In genomic region chr3:88467116-88467824, GRCm38 (mm10) we compare ENCODE assay signal across 8 mouse cellular contexts. TPM values are rescaled to one million over a fixed set of nuclear protein-coding genes. Genes with fewer than 3 reads are reported as not detected.
DNase-seq lines count a peak whose midpoint lies in the region; ATAC-seq lines count a peak whose summit lies in the region.

No protein-coding gene starts in this region.

- H3K27me3 ChIP-seq in forebrain, embryonic 11.5 days (ENCODE audit: control insufficient read depth, insufficient read depth, low read length) = no peaks in the 10 kb centered on the region
- H3K27me3 ChIP-seq in liver, embryonic 15.5 days = peaks cover 11% of the 10 kb centered on the region; the same call in 1 of the 2 replicates
- no peaks in the 10 kb centered on the region for H3K27me3 ChIP-seq in neural tube, embryonic 11.5 days (ENCODE audit: control insufficient read depth, insufficient read depth, low read length)
- H3K27me3 ChIP-seq in stomach, embryonic 15.5 days (replicated peaks) = no peaks in the 10 kb centered on the region

- H3K4me3 ChIP-seq in forebrain, embryonic 11.5 days (ENCODE audit: low read depth, low read length) = no peak overlapping the region
- no peak overlapping the region for H3K4me3 ChIP-seq in liver, embryonic 15.5 days (replicated peaks)
- no peak overlapping the region for H3K4me3 ChIP-seq in neural tube, embryonic 11.5 days (ENCODE audit: low read depth, low read length)
- H3K4me3 ChIP-seq in stomach, embryonic 15.5 days (replicated peaks) = no peak overlapping the region

- H3K4me1 ChIP-seq in forebrain, embryonic 11.5 days (replicated peaks; ENCODE audit: control insufficient read depth, insufficient read depth, low read length) = no peaks in the 10 kb centered on the region
- H3K4me1 ChIP-seq in liver, embryonic 15.5 days (replicated peaks) = peaks cover 6% of the 10 kb centered on the region
- no peaks in the 10 kb centered on the region for H3K4me1 ChIP-seq in neural tube, embryonic 11.5 days (ENCODE audit: control insufficient read depth, insufficient read depth, low read length)
- 0 out of 2 replicates have a peak, but pooled peaks cover 2% of the 10 kb centered on the region for H3K4me1 ChIP-seq in stomach, embryonic 15.5 days

- intact Hi-C loops in heart, postnatal 10 days (cut with DNase I) = loop anchor here (1.0 to 5.0 kb wide), 3 partner anchors 27 to 59 kb away; partner anchors contain the start of gene Slc25a44

- no peak overlapping the region for H3K27ac ChIP-seq in forebrain, embryonic 11.5 days (ENCODE audit: low read depth, low read length)
- no peak overlapping the region for H3K27ac ChIP-seq in liver, embryonic 15.5 days (replicated peaks)
- H3K27ac ChIP-seq in neural tube, embryonic 11.5 days (ENCODE audit: low read depth, low read length) = no peak overlapping the region
- no peak overlapping the region for H3K27ac ChIP-seq in stomach, embryonic 15.5 days

- peak; percentile 79 for ATAC-seq in forebrain, embryonic 11.5 days (replicated peaks; ENCODE audit: low FRiP score)
- peak; percentile 55; the same call in 1 of the 2 replicates for ATAC-seq in liver, embryonic 15.5 days (ENCODE audit: insufficient read depth)
- ATAC-seq in neural tube, embryonic 11.5 days (ENCODE audit: insufficient read depth, low FRiP score, low TSS enrichment) = peak; percentile 55; the same call in 1 of the 2 replicates
- peak; percentile 75 for ATAC-seq in stomach, embryonic 15.5 days (ENCODE audit: insufficient read depth, low FRiP score, low read depth)

- H3K4me2 ChIP-seq in forebrain, embryonic 11.5 days (ENCODE audit: low read depth, low read length, severe bottlenecking) = no peak overlapping the region
- H3K4me2 ChIP-seq in liver, embryonic 15.5 days = no peak overlapping the region
- H3K4me2 ChIP-seq in neural tube, embryonic 11.5 days (ENCODE audit: low read depth) = no peak overlapping the region
- no peak overlapping the region for H3K4me2 ChIP-seq in stomach, embryonic 15.5 days

- no peak overlapping the region for H3K9ac ChIP-seq in forebrain, embryonic 11.5 days (ENCODE audit: low read length)
- no peak overlapping the region for H3K9ac ChIP-seq in liver, embryonic 15.5 days
- H3K9ac ChIP-seq in neural tube, embryonic 11.5 days (ENCODE audit: low read length) = no peak overlapping the region; the same call in 1 of the 2 replicates
- no peak overlapping the region for H3K9ac ChIP-seq in stomach, embryonic 15.5 days

- WGBS in forebrain, embryonic 11.5 days = 29% methylated on average over 16 of the region's 16 CpGs
- 26% methylated on average over 16 of the region's 16 CpGs for WGBS in liver, embryonic 15.5 days (ENCODE audit: insufficient replicate concordance)
- WGBS in neural tube, embryonic 11.5 days = 33% methylated on average over 16 of the region's 16 CpGs
- WGBS in stomach, embryonic 15.5 days = 27% methylated on average over 16 of the region's 16 CpGs

- H3K36me3 ChIP-seq in forebrain, embryonic 11.5 days (ENCODE audit: control insufficient read depth, insufficient read depth, low read length) = no peaks in the 10 kb centered on the region
- no peaks in the 10 kb centered on the region for H3K36me3 ChIP-seq in liver, embryonic 15.5 days (replicated peaks)
- H3K36me3 ChIP-seq in neural tube, embryonic 11.5 days (ENCODE audit: control insufficient read depth, insufficient read depth, low read length) = no peaks in the 10 kb centered on the region
- no peaks in the 10 kb centered on the region for H3K36me3 ChIP-seq in stomach, embryonic 15.5 days

- no peaks in the 10 kb centered on the region for H3K9me3 ChIP-seq in forebrain, embryonic 11.5 days (ENCODE audit: control insufficient read depth, low read length)
- no peaks in the 10 kb centered on the region for H3K9me3 ChIP-seq in liver, embryonic 15.5 days (replicated peaks)
- peaks cover 4% of the 10 kb centered on the region; the same call in 1 of the 2 replicates for H3K9me3 ChIP-seq in neural tube, embryonic 11.5 days (ENCODE audit: control insufficient read depth, low read length)
- H3K9me3 ChIP-seq in stomach, embryonic 15.5 days = no peaks in the 10 kb centered on the region

- peak; percentile 83 to 91 for DNase-seq in CD8-positive naive resting alpha-beta T cell, adult 2 months (ENCODE audit: low read depth in 2 of 2, low spot score in 2 of 2)
- peak; percentile 94 for DNase-seq in c-Kit-positive CD71-negative TER-119-negative erythroid progenitor cells, embryonic 14.5 days (ENCODE audit: low read depth)
- DNase-seq in forebrain, embryonic 11.5 days (ENCODE audit: low spot score) = peak; percentile 94
- peak; percentile 91 to 96 for DNase-seq in heart, postnatal 10 days
- DNase-seq in kidney, postnatal 36 days = peak; percentile 88 to 96
- peak; percentile 90 for DNase-seq in neural tube, embryonic 11.5 days (ENCODE audit: low spot score)

RNA-seq across cellular contexts. Expression of gene Sema4a, which starts 6.3 kb away (rescaled TPM):
- 9.3 and 10.3 TPM in 2 replicates for polyA plus RNA-seq in forebrain, embryonic 11.5 days (2014; fragmentation: Nextera tagmentation; extraction: Ambion mirVana)
- 1 to 10 TPM; 1.8 to 1.9 TPM for total RNA-seq in heart, postnatal 10 days (2021)
- 25.0 and 26.2 TPM in 2 replicates for polyA plus RNA-seq in liver, embryonic 15.5 days (2015; fragmentation: Nextera tagmentation; extraction: Ambion mirVana)
- polyA plus RNA-seq in neural tube, embryonic 11.5 days (2014; fragmentation: Nextera tagmentation; extraction: Ambion mirVana) = 5.8 and 6.1 TPM in 2 replicates
- polyA plus RNA-seq in stomach, embryonic 15.5 days (2015; fragmentation: Nextera tagmentation; extraction: Ambion mirVana) = 22.3 and 25.1 TPM in 2 replicates

RNA-seq across cellular contexts. Expression of gene Slc25a44, which starts 42.3 kb away (rescaled TPM):
- polyA plus RNA-seq in forebrain, embryonic 11.5 days (2014; fragmentation: Nextera tagmentation; extraction: Ambion mirVana) = 22.6 and 23.1 TPM in 2 replicates
- total RNA-seq in heart, postnatal 10 days (2021) = 10 to 100 TPM; 15.2 to 16.3 TPM
- 10.6 and 12.7 TPM in 2 replicates for polyA plus RNA-seq in liver, embryonic 15.5 days (2015; fragmentation: Nextera tagmentation; extraction: Ambion mirVana)
- 24.8 and 27.0 TPM in 2 replicates for polyA plus RNA-seq in neural tube, embryonic 11.5 days (2014; fragmentation: Nextera tagmentation; extraction: Ambion mirVana)
- polyA plus RNA-seq in stomach, embryonic 15.5 days (2015; fragmentation: Nextera tagmentation; extraction: Ambion mirVana) = 15.7 and 16.0 TPM in 2 replicates

RNA-seq across cellular contexts. Expression of gene Lmna, which starts 42.5 kb away (rescaled TPM):
- polyA plus RNA-seq in forebrain, embryonic 11.5 days (2014; fragmentation: Nextera tagmentation; extraction: Ambion mirVana) = 19.4 and 20.4 TPM in 2 replicates
- 100 to 1,000 TPM; 164 to 173 TPM for total RNA-seq in heart, postnatal 10 days (2021)
- polyA plus RNA-seq in liver, embryonic 15.5 days (2015; fragmentation: Nextera tagmentation; extraction: Ambion mirVana) = 133 and 142 TPM in 2 replicates
- polyA plus RNA-seq in neural tube, embryonic 11.5 days (2014; fragmentation: Nextera tagmentation; extraction: Ambion mirVana) = 16.1 and 17.4 TPM in 2 replicates
- polyA plus RNA-seq in stomach, embryonic 15.5 days (2015; fragmentation: Nextera tagmentation; extraction: Ambion mirVana) = 179 and 214 TPM in 2 replicates

RNA-seq across cellular contexts. Expression of gene Pmf1, which starts 57.1 kb away (rescaled TPM):
- polyA plus RNA-seq in forebrain, embryonic 11.5 days (2014; fragmentation: Nextera tagmentation; extraction: Ambion mirVana) = 141 and 158 TPM in 2 replicates
- 10 to 100 TPM; 43.4 to 49.5 TPM for total RNA-seq in heart, postnatal 10 days (2021)
- 77.7 and 83.2 TPM in 2 replicates for polyA plus RNA-seq in liver, embryonic 15.5 days (2015; fragmentation: Nextera tagmentation; extraction: Ambion mirVana)
- 118 and 124 TPM in 2 replicates for polyA plus RNA-seq in neural tube, embryonic 11.5 days (2014; fragmentation: Nextera tagmentation; extraction: Ambion mirVana)
- polyA plus RNA-seq in stomach, embryonic 15.5 days (2015; fragmentation: Nextera tagmentation; extraction: Ambion mirVana) = 115 and 118 TPM in 2 replicates
